Mouse (Mus musculus): ENCODE measurements around the gene Rel. TPM values are rescaled to one million over a fixed set of nuclear protein-coding genes. Genes with fewer than 3 reads are reported as not detected.
"Not testable (repeated sequence)": the region's sequence is repeated elsewhere in the genome, so short reads cannot be mapped to it uniquely, and the experiment has no call there.

Gene Rel
- 0.39 TPM in 2 replicates for polyA plus RNA-seq (2015; fragmentation: Nextera tagmentation; extraction: Ambion mirVana)

DNA sequence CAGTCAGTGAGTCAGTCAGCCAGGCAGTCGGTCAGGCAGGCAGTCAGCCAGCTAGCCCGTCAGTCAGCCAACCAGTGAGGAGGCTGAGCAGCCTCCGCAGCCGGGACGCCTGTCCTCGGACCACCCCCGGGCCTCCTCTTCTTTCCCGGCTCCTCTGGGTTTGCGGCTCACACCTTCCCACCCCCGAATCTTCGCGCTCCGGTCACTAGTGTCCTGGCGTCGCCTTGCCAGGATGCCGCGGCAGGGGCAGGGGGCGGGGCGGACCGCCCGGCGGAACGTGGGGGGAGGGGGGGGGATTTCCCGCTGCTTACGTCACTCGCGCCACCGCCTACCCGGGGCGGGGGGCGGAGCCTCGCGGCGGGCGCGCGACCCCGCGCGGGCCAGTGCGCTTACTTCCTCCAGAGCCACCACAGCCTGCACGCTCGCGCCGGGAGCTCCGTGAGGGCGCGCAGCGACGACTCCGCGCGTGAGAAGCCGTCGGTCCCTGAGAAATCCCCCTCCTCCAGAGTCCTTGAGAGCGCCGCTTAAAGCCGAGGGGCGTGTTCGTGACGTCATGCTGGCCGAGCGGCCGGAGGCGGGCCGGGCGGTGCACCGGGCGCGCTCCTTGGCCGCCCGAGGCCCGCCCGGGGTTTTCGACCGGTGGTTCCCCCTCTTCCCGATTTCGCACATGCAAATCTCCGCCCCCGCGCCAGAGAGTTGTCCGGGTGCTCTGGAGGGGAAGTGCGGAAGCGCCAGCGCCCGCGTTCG is at the start of gene Rel:
Gene Rel (minus strand): TSS at position 211 of the 747 bp plus-strand sequence.
- WGBS, result 0% methylated on average over 62 of the region's 88 CpGs
- H3K4me2 ChIP-seq (ENCODE audit: low read length), result peak within 1 kb of the TSS; percentile 78
- H3K9ac ChIP-seq (ENCODE audit: low read depth, low read length), result peak within 1 kb of the TSS; percentile 81
- peak within 1 kb of the TSS; percentile 91 for H3K4me3 ChIP-seq (ENCODE audit: low read depth, low read length)
- H3K36me3 ChIP-seq (ENCODE audit: control insufficient read depth, insufficient read depth, low read length), result no peaks in the 10 kb centered on the region
- H3K27me3 ChIP-seq (ENCODE audit: control insufficient read depth, insufficient read depth, low read depth, low read length), result no peaks in the 10 kb centered on the region; the same call in 1 of the 2 replicates
- no peaks in the 10 kb centered on the region for H3K9me3 ChIP-seq (replicated peaks; ENCODE audit: control insufficient read depth, low read length, poor library complexity, severe bottlenecking)
- H3K4me1 ChIP-seq (ENCODE audit: control insufficient read depth, insufficient read depth, low read length), result peaks cover 9% of the 10 kb centered on the region
- peak; percentile 94 for ATAC-seq
- H3K27ac ChIP-seq (ENCODE audit: low read length), result peak within 1 kb of the TSS; percentile 84

DNA sequence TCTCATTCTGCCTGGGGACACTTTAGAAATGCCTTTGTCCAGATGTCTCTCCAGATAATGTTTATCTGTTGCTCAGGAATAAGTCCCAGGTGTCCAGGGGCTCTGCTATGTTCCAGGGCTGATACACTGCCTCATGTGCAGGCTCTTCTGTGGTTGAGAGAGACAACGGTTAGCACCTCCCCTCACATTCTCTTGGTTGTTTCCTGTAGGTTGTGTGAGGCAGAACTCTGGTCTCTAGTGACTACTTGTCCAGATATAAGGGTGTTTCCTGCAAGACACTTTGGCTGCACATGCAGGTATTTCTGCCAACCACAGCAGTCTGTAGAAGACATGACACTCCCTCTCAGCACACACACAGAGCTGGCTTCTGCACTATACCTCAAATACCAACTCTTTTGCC is 48.0 kb upstream of the Rel start:
- H3K4me1 ChIP-seq (ENCODE audit: control insufficient read depth, insufficient read depth, low read length), result no peaks in the 10 kb centered on the region
- no peak overlapping the region for H3K4me2 ChIP-seq (ENCODE audit: low read length)
- no peaks in the 10 kb centered on the region for H3K27me3 ChIP-seq (ENCODE audit: control insufficient read depth, insufficient read depth, low read depth, low read length)
- H3K36me3 ChIP-seq (ENCODE audit: control insufficient read depth, insufficient read depth, low read length), result no peaks in the 10 kb centered on the region
- no peak overlapping the region for H3K9ac ChIP-seq (ENCODE audit: low read depth, low read length)
- no peak for ATAC-seq
- WGBS, result 95% methylated on average over 1 of the region's 1 CpGs
- no peak overlapping the region for H3K4me3 ChIP-seq (ENCODE audit: low read depth, low read length)
- H3K27ac ChIP-seq (ENCODE audit: low read length), result no peak overlapping the region
- peaks cover 2% of the 10 kb centered on the region; the same call in 1 of the 2 replicates for H3K9me3 ChIP-seq (replicated peaks; ENCODE audit: control insufficient read depth, low read length, poor library complexity, severe bottlenecking)

- Histone ChIP-seq H3K4me2 (ENCODE audit: low read length) (no peak overlapping the region), H3K27ac (ENCODE audit: low read length) (no peak overlapping the region), H3K9me3 (replicated peaks; ENCODE audit: control insufficient read depth, low read length, poor library complexity, severe bottlenecking) (no peaks in the 10 kb centered on the region), H3K9ac (ENCODE audit: low read depth, low read length) (no peak overlapping the region), H3K36me3 (ENCODE audit: control insufficient read depth, insufficient read depth, low read length) (no peaks in the 10 kb centered on the region), H3K4me1 (ENCODE audit: control insufficient read depth, insufficient read depth, low read length) (no peaks in the 10 kb centered on the region), H3K27me3 (ENCODE audit: control insufficient read depth, insufficient read depth, low read depth, low read length) (no peaks in the 10 kb centered on the region), H3K4me3 (ENCODE audit: low read depth, low read length) (no peak overlapping the region)
- WGBS, result 67% methylated on average over 2 of the region's 2 CpGs
- no peak for ATAC-seq
These were observed 40.0 kb upstream of the Rel start for GRCm38 (mm10) chr11:23810741-23811140.

- Histone ChIP-seq H3K9ac (ENCODE audit: low read depth, low read length) (no peak overlapping the region), H3K4me3 (ENCODE audit: low read depth, low read length) (no peak overlapping the region), H3K9me3 (replicated peaks; ENCODE audit: control insufficient read depth, low read length, poor library complexity, severe bottlenecking) (no peaks in the 10 kb centered on the region), H3K27me3 (ENCODE audit: control insufficient read depth, insufficient read depth, low read depth, low read length) (no peaks in the 10 kb centered on the region), H3K4me1 (ENCODE audit: control insufficient read depth, insufficient read depth, low read length) (no peaks in the 10 kb centered on the region), H3K36me3 (ENCODE audit: control insufficient read depth, insufficient read depth, low read length) (no peaks in the 10 kb centered on the region), H3K4me2 (ENCODE audit: low read length) (no peak overlapping the region), H3K27ac (ENCODE audit: low read length) (no peak overlapping the region)
- no peak for ATAC-seq
- 71% methylated on average over 3 of the region's 3 CpGs for WGBS
These were observed 34.9 kb upstream of the Rel start for GRCm38 (mm10) chr11:23805716-23806115.

DNA sequence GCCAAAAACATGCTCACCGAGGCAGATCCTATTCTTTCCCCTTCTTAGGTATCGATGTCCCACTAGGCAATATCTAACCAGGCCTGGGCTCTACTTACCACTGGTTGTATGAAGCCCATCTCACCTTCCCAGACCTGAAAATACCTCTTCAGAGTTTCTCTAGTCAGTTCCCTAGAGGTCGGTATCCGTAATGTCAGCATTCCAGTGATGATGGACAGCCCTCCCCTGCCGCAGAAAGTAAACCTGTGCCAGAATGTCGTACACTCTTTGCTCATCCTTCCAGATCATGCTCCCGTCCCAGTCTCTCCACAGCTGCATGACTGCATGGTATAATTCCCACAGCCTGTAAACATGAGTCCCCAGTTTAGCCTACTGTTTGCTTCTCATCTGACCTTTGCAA is 32.4 kb upstream of the Rel start:
- no peak overlapping the region for H3K9ac ChIP-seq (ENCODE audit: low read depth, low read length)
- H3K4me1 ChIP-seq (ENCODE audit: control insufficient read depth, insufficient read depth, low read length), result no peaks in the 10 kb centered on the region
- no peaks in the 10 kb centered on the region for H3K27me3 ChIP-seq (ENCODE audit: control insufficient read depth, insufficient read depth, low read depth, low read length)
- no peak for ATAC-seq
- H3K9me3 ChIP-seq (replicated peaks; ENCODE audit: control insufficient read depth, low read length, poor library complexity, severe bottlenecking), result no peaks in the 10 kb centered on the region; the same call in 1 of the 2 replicates
- 91% methylated on average over 7 of the region's 7 CpGs for WGBS
- H3K4me3 ChIP-seq (ENCODE audit: low read depth, low read length), result no peak overlapping the region
- no peak overlapping the region for H3K27ac ChIP-seq (ENCODE audit: low read length)
- no peaks in the 10 kb centered on the region for H3K36me3 ChIP-seq (ENCODE audit: control insufficient read depth, insufficient read depth, low read length)
- no peak overlapping the region for H3K4me2 ChIP-seq (ENCODE audit: low read length)

DNA sequence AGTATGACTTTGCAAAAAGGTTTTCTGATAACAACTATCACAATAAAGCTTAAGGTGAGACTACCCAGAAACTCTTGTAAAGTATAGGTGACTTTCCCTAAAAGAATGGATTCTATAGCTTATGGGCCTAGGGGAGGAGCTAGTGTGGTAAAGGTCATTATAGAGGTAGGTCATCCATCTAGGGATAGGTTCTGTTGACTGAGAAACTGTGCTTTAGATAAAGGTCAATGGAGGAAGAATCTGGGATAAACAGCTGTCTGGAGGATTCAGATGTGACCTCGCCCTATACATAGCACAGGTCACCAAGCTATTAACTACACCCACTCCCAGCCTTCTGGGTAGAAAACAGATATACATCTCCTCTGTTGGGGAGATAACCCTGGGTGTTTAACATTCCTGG is 31.5 kb upstream of the Rel start:
- Histone ChIP-seq H3K9ac (ENCODE audit: low read depth, low read length) (no peak overlapping the region), H3K27me3 (ENCODE audit: control insufficient read depth, insufficient read depth, low read depth, low read length) (no peaks in the 10 kb centered on the region), H3K4me1 (ENCODE audit: control insufficient read depth, insufficient read depth, low read length) (no peaks in the 10 kb centered on the region), H3K9me3 (replicated peaks; ENCODE audit: control insufficient read depth, low read length, poor library complexity, severe bottlenecking) (no peaks in the 10 kb centered on the region; the same call in 1 of the 2 replicates), H3K36me3 (ENCODE audit: control insufficient read depth, insufficient read depth, low read length) (no peaks in the 10 kb centered on the region), H3K4me2 (ENCODE audit: low read length) (no peak overlapping the region), H3K4me3 (ENCODE audit: low read depth, low read length) (no peak overlapping the region), H3K27ac (ENCODE audit: low read length) (no peak overlapping the region)
- 84% methylated on average over 1 of the region's 1 CpGs for WGBS
- no peak for ATAC-seq

DNA sequence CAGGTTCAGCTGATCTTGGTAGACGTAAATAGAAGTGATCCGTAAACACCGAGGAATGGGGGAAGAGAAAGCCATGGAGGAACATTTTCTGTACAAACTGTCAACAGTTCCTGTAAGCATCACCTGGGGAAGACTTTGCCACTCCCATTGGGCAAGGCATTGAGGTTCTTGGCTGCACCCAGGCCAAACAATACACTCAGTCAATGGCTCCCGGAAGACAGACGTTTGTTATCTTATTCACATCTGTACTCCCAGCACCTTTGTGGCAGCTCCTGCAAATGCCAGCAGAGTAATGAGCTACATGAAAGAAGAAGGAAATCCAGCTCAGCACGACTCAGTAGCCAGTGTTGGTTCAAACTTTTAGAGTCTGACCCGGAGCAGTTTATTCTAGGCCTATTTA is 31.1 kb upstream of the Rel start:
- H3K9me3 ChIP-seq (replicated peaks; ENCODE audit: control insufficient read depth, low read length, poor library complexity, severe bottlenecking), result no peaks in the 10 kb centered on the region; the same call in 1 of the 2 replicates
- 80% methylated on average over 7 of the region's 7 CpGs for WGBS

DNA sequence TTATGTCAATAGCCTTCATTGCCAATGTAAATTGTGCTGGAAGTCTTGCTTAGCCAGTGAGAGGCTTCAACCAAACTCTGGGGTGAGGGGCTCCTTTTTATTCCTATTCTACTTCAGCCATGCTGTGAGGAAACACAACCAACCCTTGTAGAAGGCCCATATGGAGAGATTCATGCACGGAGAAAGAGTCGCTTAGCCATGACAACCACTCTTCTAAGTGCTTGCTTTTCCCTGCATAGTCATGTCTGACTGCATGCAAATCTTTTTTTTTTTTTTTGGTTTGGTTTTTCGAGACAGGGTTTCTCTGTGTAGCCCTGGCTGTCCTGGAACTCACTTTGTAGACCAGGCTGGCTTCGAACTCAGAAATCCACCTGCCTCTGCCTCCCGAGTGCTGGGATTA is 12.9 kb upstream of the Rel start:
- not testable (repeated sequence) for H3K36me3 ChIP-seq (ENCODE audit: control insufficient read depth, insufficient read depth, low read length); ATAC-seq; H3K9ac ChIP-seq (ENCODE audit: low read depth, low read length); H3K9me3 ChIP-seq (replicated peaks; ENCODE audit: control insufficient read depth, low read length, poor library complexity, severe bottlenecking); H3K27ac ChIP-seq (ENCODE audit: low read length); H3K4me3 ChIP-seq (ENCODE audit: low read depth, low read length); H3K4me2 ChIP-seq (ENCODE audit: low read length); H3K4me1 ChIP-seq (ENCODE audit: control insufficient read depth, insufficient read depth, low read length); H3K27me3 ChIP-seq (ENCODE audit: control insufficient read depth, insufficient read depth, low read depth, low read length)
- WGBS, result 93% methylated on average over 4 of the region's 5 CpGs

More for the DNA sequence above, 31.1 kb upstream of the Rel start:
- Histone ChIP-seq H3K27ac (ENCODE audit: low read length) (no peak overlapping the region), H3K4me3 (ENCODE audit: low read depth, low read length) (no peak overlapping the region), H3K4me2 (ENCODE audit: low read length) (no peak overlapping the region), H3K9ac (ENCODE audit: low read depth, low read length) (no peak overlapping the region), H3K36me3 (ENCODE audit: control insufficient read depth, insufficient read depth, low read length) (no peaks in the 10 kb centered on the region), H3K4me1 (ENCODE audit: control insufficient read depth, insufficient read depth, low read length) (no peaks in the 10 kb centered on the region), H3K27me3 (ENCODE audit: control insufficient read depth, insufficient read depth, low read depth, low read length) (no peaks in the 10 kb centered on the region)
- ATAC-seq, result no peak

DNA sequence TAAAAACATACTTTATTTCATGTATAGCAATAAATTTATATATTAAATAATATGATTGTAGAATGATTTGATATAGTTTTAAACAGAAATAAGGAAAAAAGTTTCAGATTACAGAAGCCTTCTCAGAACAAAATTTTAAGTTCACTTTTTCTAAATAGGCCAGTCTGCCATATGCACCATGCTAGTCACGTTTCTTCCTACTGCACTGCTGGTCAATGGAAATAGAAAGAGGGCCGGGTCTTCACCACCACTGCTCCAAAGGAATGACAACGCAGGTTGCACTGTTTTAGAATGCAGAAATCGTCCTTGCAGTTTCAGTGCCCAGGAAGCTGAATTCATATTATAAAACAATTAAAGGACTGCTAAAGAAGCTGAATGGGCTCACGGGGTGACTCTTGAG is 12.3 kb upstream of the Rel start:
- Histone ChIP-seq H3K9ac (ENCODE audit: low read depth, low read length) (no peak overlapping the region), H3K4me2 (ENCODE audit: low read length) (no peak overlapping the region), H3K4me3 (ENCODE audit: low read depth, low read length) (no peak overlapping the region), H3K36me3 (ENCODE audit: control insufficient read depth, insufficient read depth, low read length) (no peaks in the 10 kb centered on the region), H3K27me3 (ENCODE audit: control insufficient read depth, insufficient read depth, low read depth, low read length) (no peaks in the 10 kb centered on the region), H3K27ac (ENCODE audit: low read length) (no peak overlapping the region), H3K9me3 (replicated peaks; ENCODE audit: control insufficient read depth, low read length, poor library complexity, severe bottlenecking) (no peaks in the 10 kb centered on the region), H3K4me1 (ENCODE audit: control insufficient read depth, insufficient read depth, low read length) (no peaks in the 10 kb centered on the region)
- 88% methylated on average over 5 of the region's 5 CpGs for WGBS
- ATAC-seq, result no peak

Measured in midbrain, embryonic 16.5 days (tissue).